Mouse (Mus musculus): Measurements from ENCODE around the gene Rpl32. TPM values are rescaled to one million over a fixed set of nuclear protein-coding genes. Genes with fewer than 3 reads are reported as not detected.

Rpl32 gene
- polyA plus RNA-seq, 1 experiment from 2014 or later: 1,760 TPM

DNA sequence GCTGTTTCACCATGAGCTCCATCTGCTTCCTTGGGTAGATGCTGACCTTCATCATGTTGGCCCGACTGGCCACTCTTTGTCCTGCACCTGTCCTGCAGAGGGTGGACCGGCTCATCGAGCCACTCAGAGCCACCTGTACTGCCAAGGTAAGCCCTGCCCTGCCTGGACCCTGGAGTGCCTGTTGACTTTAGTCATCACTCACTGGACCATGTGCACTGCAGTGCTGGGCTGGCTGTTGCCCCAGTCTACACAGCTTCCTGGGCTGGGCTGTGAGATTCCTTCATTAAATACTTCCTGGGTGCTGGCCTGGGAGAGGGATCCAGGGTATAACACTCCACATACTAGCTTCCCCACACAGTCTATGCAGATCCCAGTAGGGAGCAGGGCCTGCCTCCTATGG lies 6.7 kb downstream of the Rpl32 start:
- peaks cover 77% of the 10 kb centered on the region for H3K36me3 ChIP-seq (ENCODE audit: insufficient read depth, low read length)
- ATAC-seq (ENCODE audit: low FRiP score, low TSS enrichment): no peak
- 92% methylated on average over 3 of the region's 3 CpGs for WGBS

DNA sequence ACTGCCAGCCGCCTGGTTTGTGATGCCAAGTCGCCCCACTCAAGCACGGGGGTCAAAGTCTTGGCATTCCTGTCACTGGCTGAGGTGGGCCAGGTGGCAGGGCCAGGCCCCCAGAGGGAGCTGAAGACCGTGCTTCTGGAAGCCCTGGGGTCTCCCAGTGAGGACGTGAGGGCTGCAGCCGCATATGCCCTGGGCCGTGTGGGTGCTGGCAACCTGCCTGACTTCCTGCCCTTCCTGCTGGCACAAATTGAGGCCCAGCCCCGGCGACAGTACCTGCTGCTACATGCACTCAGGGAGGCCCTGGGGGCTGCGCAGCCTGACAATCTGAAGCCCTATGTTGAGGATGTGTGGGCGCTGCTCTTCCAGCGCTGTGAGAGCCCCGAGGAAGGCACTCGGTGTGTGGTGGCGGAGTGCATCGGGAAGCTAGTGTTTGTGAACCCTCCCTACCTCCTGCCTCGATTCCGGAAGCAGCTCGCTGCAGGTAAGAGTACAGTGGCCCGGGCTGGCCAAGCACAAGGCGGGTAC lies 15.8 kb downstream of the Rpl32 start:
- ATAC-seq (ENCODE audit: low FRiP score, low TSS enrichment): 0 out of 2 replicates have a peak, but pooled peaks have one; percentile 14
- H3K9me3 ChIP-seq (ENCODE audit: low read length): no peaks in the 10 kb centered on the region
- no peak overlapping the region for H3K4me2 ChIP-seq (replicated peaks; ENCODE audit: low read depth, low read length)
- no peak overlapping the region for H3K27ac ChIP-seq (ENCODE audit: low read length)
- H3K4me1 ChIP-seq (ENCODE audit: insufficient read depth, low read length): no peaks in the 10 kb centered on the region
- H3K4me3 ChIP-seq (ENCODE audit: low read length): no peak overlapping the region
- no peaks in the 10 kb centered on the region for H3K27me3 ChIP-seq (ENCODE audit: insufficient read depth, low read length)
- WGBS: 84% methylated on average over 21 of the region's 21 CpGs
- no peak overlapping the region for H3K9ac ChIP-seq (replicated peaks; ENCODE audit: low read length)
- H3K36me3 ChIP-seq (ENCODE audit: insufficient read depth, low read length): peaks cover 86% of the 10 kb centered on the region

More for the DNA sequence above, 6.7 kb downstream of the Rpl32 start:
- Histone ChIP-seq H3K4me3 (ENCODE audit: low read length) (no peak overlapping the region), H3K27ac (ENCODE audit: low read length) (no peak overlapping the region), H3K9ac (replicated peaks; ENCODE audit: low read length) (no peak overlapping the region), H3K4me1 (ENCODE audit: insufficient read depth, low read length) (peaks cover 9% of the 10 kb centered on the region), H3K9me3 (ENCODE audit: low read length) (no peaks in the 10 kb centered on the region), H3K27me3 (ENCODE audit: insufficient read depth, low read length) (no peaks in the 10 kb centered on the region), H3K4me2 (replicated peaks; ENCODE audit: low read depth, low read length) (no peak overlapping the region)

DNA sequence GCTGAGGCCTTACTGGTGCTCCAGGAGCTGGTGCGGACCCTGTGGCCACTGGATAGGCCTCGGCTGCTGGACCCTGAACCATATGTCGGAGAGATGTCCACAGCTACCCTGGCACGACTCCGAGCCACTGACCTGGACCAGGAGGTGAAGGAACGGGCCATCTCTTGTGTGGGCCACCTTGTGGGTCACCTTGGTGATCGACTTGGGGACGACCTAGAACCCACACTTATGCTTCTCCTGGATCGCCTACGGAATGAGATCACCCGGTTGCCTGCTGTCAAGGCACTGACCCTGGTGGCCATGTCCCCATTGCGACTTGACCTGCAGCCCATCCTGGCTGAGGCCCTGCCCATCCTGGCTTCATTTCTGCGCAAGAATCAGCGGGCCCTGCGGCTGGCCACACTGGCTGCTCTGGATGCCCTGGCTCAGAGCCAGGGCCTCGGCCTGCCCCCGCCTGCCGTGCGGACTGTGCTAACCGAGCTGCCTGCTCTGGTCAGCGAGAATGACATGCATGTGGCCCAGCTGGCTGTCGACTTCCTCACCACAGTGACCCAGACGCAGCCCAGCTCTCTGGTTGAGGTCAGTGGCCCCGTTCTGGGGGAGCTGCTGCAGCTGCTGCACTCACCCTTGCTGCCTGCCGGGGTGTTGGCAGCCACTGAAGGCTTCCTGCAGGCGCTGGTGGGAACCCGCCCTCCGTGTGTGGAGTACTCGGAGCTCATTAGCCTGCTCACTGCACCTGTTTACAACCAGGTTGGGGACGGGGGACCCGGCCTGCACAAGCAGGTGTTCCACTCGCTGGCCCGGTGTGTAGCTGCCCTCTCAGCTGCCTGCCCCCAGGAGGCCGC lies 16.5 kb downstream of the Rpl32 start:
- Histone ChIP-seq H3K9me3 (ENCODE audit: low read length) (no peaks in the 10 kb centered on the region), H3K4me3 (ENCODE audit: low read length) (no peak overlapping the region), H3K9ac (replicated peaks; ENCODE audit: low read length) (no peak overlapping the region), H3K27me3 (ENCODE audit: insufficient read depth, low read length) (no peaks in the 10 kb centered on the region), H3K4me2 (replicated peaks; ENCODE audit: low read depth, low read length) (no peak overlapping the region), H3K36me3 (ENCODE audit: insufficient read depth, low read length) (peaks cover 84% of the 10 kb centered on the region), H3K4me1 (ENCODE audit: insufficient read depth, low read length) (no peaks in the 10 kb centered on the region), H3K27ac (ENCODE audit: low read length) (no peak overlapping the region)
- WGBS: 66% methylated on average over 34 of the region's 34 CpGs
- ATAC-seq (ENCODE audit: low FRiP score, low TSS enrichment): peak; percentile 66; the same call in 1 of the 2 replicates

DNA sequence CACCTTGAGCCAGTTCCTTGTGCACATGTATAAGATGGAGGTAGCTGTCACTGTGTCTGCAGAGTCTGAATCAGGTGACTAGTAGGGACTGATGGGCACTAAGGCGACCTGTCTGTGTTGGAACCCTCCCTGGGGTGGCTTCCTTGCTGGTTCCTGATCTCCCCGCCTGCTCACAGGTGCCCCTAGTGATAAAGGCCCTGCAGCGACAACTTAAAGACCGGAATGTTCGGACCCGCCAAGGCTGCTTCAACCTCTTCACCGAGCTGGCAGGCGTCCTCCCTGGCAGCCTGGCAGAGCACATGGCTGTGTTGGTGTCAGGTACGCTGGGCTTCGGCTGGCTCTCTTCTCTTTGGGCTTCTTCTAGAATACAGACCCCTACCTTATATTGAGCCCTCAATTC lies 17.5 kb downstream of the Rpl32 start:
- no peak overlapping the region for H3K9ac ChIP-seq (replicated peaks; ENCODE audit: low read length)
- H3K27ac ChIP-seq (ENCODE audit: low read length): no peak overlapping the region
- WGBS: 90% methylated on average over 10 of the region's 10 CpGs
- peaks cover 82% of the 10 kb centered on the region for H3K36me3 ChIP-seq (ENCODE audit: insufficient read depth, low read length)
- H3K27me3 ChIP-seq (ENCODE audit: insufficient read depth, low read length): no peaks in the 10 kb centered on the region
- H3K4me2 ChIP-seq (replicated peaks; ENCODE audit: low read depth, low read length): no peak overlapping the region
- H3K9me3 ChIP-seq (ENCODE audit: low read length): no peaks in the 10 kb centered on the region
- H3K4me3 ChIP-seq (ENCODE audit: low read length): no peak overlapping the region
- ATAC-seq (ENCODE audit: low FRiP score, low TSS enrichment): no peak
- no peaks in the 10 kb centered on the region for H3K4me1 ChIP-seq (ENCODE audit: insufficient read depth, low read length)

DNA sequence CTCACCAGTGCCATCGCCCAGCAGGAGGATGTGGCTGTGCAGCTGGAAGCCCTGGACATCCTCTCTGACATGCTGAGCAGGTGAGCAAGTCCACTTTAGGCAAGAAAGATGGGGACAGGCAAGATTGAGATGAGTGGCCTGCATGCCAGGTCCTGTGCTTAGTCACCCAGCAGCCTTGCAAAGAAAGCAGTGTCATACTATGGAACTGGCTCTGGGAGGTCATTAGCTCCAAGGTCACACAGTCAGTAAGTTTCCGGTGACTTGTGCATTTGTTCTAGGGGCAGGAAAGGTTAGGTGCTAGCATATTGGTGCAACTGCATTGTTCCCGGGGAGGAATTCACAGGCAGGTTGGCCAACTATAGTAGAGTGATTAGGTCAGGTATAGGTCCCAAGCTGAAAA lies 25.8 kb downstream of the Rpl32 start:
- Histone ChIP-seq H3K27me3 (ENCODE audit: insufficient read depth, low read length) (no peaks in the 10 kb centered on the region), H3K36me3 (ENCODE audit: insufficient read depth, low read length) (peaks cover 48% of the 10 kb centered on the region), H3K9me3 (ENCODE audit: low read length) (no peaks in the 10 kb centered on the region), H3K4me1 (ENCODE audit: insufficient read depth, low read length) (no peaks in the 10 kb centered on the region), H3K4me2 (replicated peaks; ENCODE audit: low read depth, low read length) (no peak overlapping the region), H3K4me3 (ENCODE audit: low read length) (no peak overlapping the region), H3K9ac (replicated peaks; ENCODE audit: low read length) (no peak overlapping the region), H3K27ac (ENCODE audit: low read length) (no peak overlapping the region)
- WGBS: 91% methylated on average over 3 of the region's 3 CpGs
- ATAC-seq (ENCODE audit: low FRiP score, low TSS enrichment): no peak

DNA sequence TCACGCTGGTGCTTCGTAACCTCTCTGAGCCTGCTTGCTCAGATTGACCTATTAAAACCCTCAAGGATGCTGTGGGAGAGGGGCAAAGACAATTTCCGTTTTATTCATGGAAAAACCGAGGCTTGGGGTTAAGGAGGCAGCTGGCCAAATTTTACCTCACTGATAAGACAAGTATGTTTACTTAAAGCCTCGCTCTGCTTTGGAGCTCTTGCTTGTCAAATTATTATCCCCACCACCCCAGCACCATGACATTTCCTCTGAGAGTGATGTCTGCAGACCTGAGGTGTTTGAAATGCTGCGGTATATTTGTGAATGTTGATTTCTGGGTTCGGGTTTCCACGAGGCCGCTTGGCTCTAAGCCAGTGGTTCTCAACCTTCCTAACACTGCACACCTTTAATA lies 32.2 kb downstream of the Rpl32 start:
- Histone ChIP-seq H3K36me3 (ENCODE audit: insufficient read depth, low read length) (peaks cover 13% of the 10 kb centered on the region), H3K9ac (replicated peaks; ENCODE audit: low read length) (no peak overlapping the region), H3K27ac (ENCODE audit: low read length) (0 out of 2 replicates have a peak overlapping the region, but pooled peaks have one; percentile 7), H3K4me2 (replicated peaks; ENCODE audit: low read depth, low read length) (peak overlapping the region; percentile 66), H3K4me3 (ENCODE audit: low read length) (peak overlapping the region; percentile 88), H3K9me3 (ENCODE audit: low read length) (peaks cover 3% of the 10 kb centered on the region; the same call in 1 of the 2 replicates), H3K4me1 (ENCODE audit: insufficient read depth, low read length) (peaks cover 25% of the 10 kb centered on the region), H3K27me3 (ENCODE audit: insufficient read depth, low read length) (no peaks in the 10 kb centered on the region)
- WGBS: 39% methylated on average over 9 of the region's 9 CpGs
- no peak for ATAC-seq (ENCODE audit: low FRiP score, low TSS enrichment)

DNA sequence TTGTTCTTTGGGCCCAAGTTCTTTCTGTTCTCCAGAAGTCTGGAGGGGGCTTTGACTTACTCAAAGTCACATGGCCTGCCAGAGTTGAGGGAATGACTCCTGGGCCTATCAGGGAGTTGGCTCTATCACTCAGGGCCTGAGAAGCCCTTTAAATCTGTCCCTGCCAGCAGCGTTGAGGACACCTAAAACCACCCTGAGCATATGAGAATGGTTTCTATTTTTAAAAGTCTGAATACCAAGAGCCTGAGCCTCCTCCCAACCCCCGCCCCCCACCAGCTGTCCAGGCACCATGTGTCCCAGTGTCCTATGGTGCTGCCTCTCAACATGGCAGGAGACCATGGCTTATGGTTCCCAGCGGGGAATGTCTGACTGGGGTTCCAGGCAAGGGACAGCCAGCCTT lies 32.7 kb downstream of the Rpl32 start:
- Histone ChIP-seq H3K27ac (ENCODE audit: low read length) (0 out of 2 replicates have a peak overlapping the region, but pooled peaks have one; percentile 7), H3K36me3 (ENCODE audit: insufficient read depth, low read length) (peaks cover 10% of the 10 kb centered on the region), H3K9me3 (ENCODE audit: low read length) (peaks cover 3% of the 10 kb centered on the region; the same call in 1 of the 2 replicates), H3K27me3 (ENCODE audit: insufficient read depth, low read length) (no peaks in the 10 kb centered on the region), H3K4me2 (replicated peaks; ENCODE audit: low read depth, low read length) (peak overlapping the region; percentile 66), H3K4me1 (ENCODE audit: insufficient read depth, low read length) (peaks cover 25% of the 10 kb centered on the region), H3K9ac (replicated peaks; ENCODE audit: low read length) (peak overlapping the region; percentile 86), H3K4me3 (ENCODE audit: low read length) (peak overlapping the region; percentile 88)
- no peak for ATAC-seq (ENCODE audit: low FRiP score, low TSS enrichment)
- WGBS: 44% methylated on average over 3 of the region's 3 CpGs

DNA sequence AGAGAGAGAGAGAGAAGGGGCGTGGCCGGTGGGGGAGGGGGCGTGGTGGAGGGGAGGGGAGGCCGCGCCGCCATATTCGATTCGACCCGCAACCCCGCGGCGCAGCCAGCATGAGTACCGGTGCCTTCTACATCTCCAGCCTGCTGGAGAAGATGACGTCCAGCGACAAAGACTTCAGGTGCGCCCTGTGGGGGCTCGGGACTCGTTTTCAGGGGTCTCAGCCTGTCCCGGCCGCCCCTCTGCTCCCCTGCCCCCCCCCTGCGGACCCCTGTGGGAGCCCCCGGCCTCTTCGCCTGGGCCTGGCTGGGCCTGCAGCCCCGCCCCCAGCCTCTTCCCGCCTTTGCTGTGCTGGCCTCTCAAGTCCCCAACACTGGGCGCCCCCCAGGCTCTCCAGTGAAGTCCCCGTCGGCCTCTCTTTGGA lies 34.0 kb downstream of the Rpl32 start, which contains the start of gene Cand2:
Gene Cand2, plus strand, starts transcription at position 38 of the 421 bp plus-strand sequence.
- no peaks in the 10 kb centered on the region for H3K27me3 ChIP-seq (ENCODE audit: insufficient read depth, low read length)
- no peaks in the 10 kb centered on the region for H3K36me3 ChIP-seq (ENCODE audit: insufficient read depth, low read length)
- H3K4me2 ChIP-seq (replicated peaks; ENCODE audit: low read depth, low read length): peak within 1 kb of the TSS; percentile 66
- ATAC-seq (ENCODE audit: low FRiP score, low TSS enrichment): peak; percentile 87
- peaks cover 3% of the 10 kb centered on the region; the same call in 1 of the 2 replicates for H3K9me3 ChIP-seq (ENCODE audit: low read length)
- peak within 1 kb of the TSS; percentile 86 for H3K9ac ChIP-seq (replicated peaks; ENCODE audit: low read length)
- under 1% methylated on average over 24 of the region's 28 CpGs for whole genome bisulfite sequencing
- peak within 1 kb of the TSS; percentile 88 for H3K4me3 ChIP-seq (ENCODE audit: low read length)
- H3K4me1 ChIP-seq (ENCODE audit: insufficient read depth, low read length): peaks cover 25% of the 10 kb centered on the region
- H3K27ac ChIP-seq (ENCODE audit: low read length): peak within 1 kb of the TSS; percentile 75

DNA sequence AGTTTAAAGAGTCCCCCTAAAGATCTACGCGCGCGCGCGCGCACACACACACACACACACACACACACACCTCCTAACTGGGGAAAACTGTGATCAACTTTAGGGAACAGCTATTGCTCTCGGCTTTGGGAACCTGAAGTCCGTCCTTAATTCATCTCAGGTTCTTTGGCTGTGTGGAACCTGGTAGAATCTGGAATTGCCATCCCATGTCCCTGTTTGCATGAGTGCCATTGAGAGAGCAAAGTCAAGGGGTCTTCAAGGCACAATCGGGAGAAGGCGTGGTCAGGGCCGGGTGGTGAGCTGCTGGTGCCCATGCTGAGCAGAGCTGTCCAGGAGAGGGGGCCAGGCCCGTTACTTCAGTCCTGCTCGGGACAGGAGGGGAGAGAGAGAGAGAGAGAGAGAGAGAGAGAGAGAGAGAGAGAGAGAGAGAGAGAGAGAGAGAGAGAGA lies 34.6 kb downstream of the Rpl32 start:
- peak; percentile 80; the same call in 1 of the 2 replicates for ATAC-seq (ENCODE audit: low FRiP score, low TSS enrichment)
- 1% methylated on average over 13 of the region's 14 CpGs for WGBS
- peaks cover 25% of the 10 kb centered on the region for H3K4me1 ChIP-seq (ENCODE audit: insufficient read depth, low read length)
- H3K9ac ChIP-seq (replicated peaks; ENCODE audit: low read length): peak overlapping the region; percentile 40
- peak overlapping the region; percentile 66 for H3K4me2 ChIP-seq (replicated peaks; ENCODE audit: low read depth, low read length)
- H3K4me3 ChIP-seq (ENCODE audit: low read length): peak overlapping the region; percentile 88
- H3K27ac ChIP-seq (ENCODE audit: low read length): no peak overlapping the region
- peaks cover 3% of the 10 kb centered on the region; the same call in 1 of the 2 replicates for H3K9me3 ChIP-seq (ENCODE audit: low read length)
- H3K27me3 ChIP-seq (ENCODE audit: insufficient read depth, low read length): no peaks in the 10 kb centered on the region
- no peaks in the 10 kb centered on the region for H3K36me3 ChIP-seq (ENCODE audit: insufficient read depth, low read length)
